Mouse (Mus musculus) erythroblast, embryonic 14.5 days (primary cell): ENCODE measurements around the gene Tbc1d2.

Experiments
- GATA1 ChIP-seq: IDR thresholded peaks from 2 replicates; pipeline ENCODE4 v1.6.1; 2012; ENCODE audit warnings: low read length, inconsistent platforms, mixed read lengths
- TAL1 ChIP-seq: IDR thresholded peaks from 3 replicates; pipeline ENCODE4 v1.6.1; 2012; ENCODE audit warnings: low read length, inconsistent platforms, mixed read lengths

GRCm38 (mm10) chr4:46684160-46684559 lies 34.2 kb upstream of the Tbc1d2 start:
- no peak for TF ChIP-seq TAL1
- TF ChIP-seq GATA1: no peak
